Mouse (Mus musculus): ENCODE measurements around the gene Slc4a10. TPM values are rescaled to one million over a fixed set of nuclear protein-coding genes. Genes with fewer than 3 reads are reported as not detected.

Gene Slc4a10
- total RNA-seq, 2 experiments from 2014 or later, result not detected

- no peak for ATAC-seq (replicated peaks; ENCODE audit: poor library complexity)
Measured at GRCm38 (mm10) chr2:62271840-62272239, 225.6 kb downstream of the Slc4a10 start.

GRCm38 (mm10) chr2:62278779-62279178 is 232.5 kb downstream of the Slc4a10 start:
- no peak for ATAC-seq (replicated peaks; ENCODE audit: poor library complexity)

- ATAC-seq (replicated peaks; ENCODE audit: poor library complexity), result no peak
Measured at GRCm38 (mm10) chr2:62279777-62280176, 233.5 kb downstream of the Slc4a10 start.

GRCm38 (mm10) chr2:62285026-62285425 is 238.8 kb downstream of the Slc4a10 start:
- ATAC-seq (replicated peaks; ENCODE audit: poor library complexity), result 0 out of 2 replicates have a peak, but pooled peaks have one; percentile 17

GRCm38 (mm10) chr2:62285847-62286246 is 239.6 kb downstream of the Slc4a10 start:
- ATAC-seq (replicated peaks; ENCODE audit: poor library complexity), result 0 out of 2 replicates have a peak, but pooled peaks have one; percentile 31

GRCm38 (mm10) chr2:62287532-62287931 is 241.3 kb downstream of the Slc4a10 start:
- ATAC-seq (replicated peaks; ENCODE audit: poor library complexity), result no peak

- peak; percentile 76 for ATAC-seq (replicated peaks; ENCODE audit: poor library complexity)
Measured at GRCm38 (mm10) chr2:62293846-62294245, 247.6 kb downstream of the Slc4a10 start.

GRCm38 (mm10) chr2:62301716-62302115 is 255.5 kb downstream of the Slc4a10 start:
- ATAC-seq (replicated peaks; ENCODE audit: poor library complexity), result no peak

- no peak for ATAC-seq (replicated peaks; ENCODE audit: poor library complexity)
Measured at GRCm38 (mm10) chr2:62306978-62307377, 260.7 kb downstream of the Slc4a10 start.

- no peak for ATAC-seq (replicated peaks; ENCODE audit: poor library complexity)
Measured at GRCm38 (mm10) chr2:62307477-62307876, 261.2 kb downstream of the Slc4a10 start.

GRCm38 (mm10) chr2:62316930-62317329 is 270.7 kb downstream of the Slc4a10 start:
- ATAC-seq (replicated peaks; ENCODE audit: poor library complexity), result peak; percentile 26; the same call in 1 of the 2 replicates

- ATAC-seq (replicated peaks; ENCODE audit: poor library complexity), result 0 out of 2 replicates have a peak, but pooled peaks have one; percentile 37
Measured at GRCm38 (mm10) chr2:62319489-62319888, 273.2 kb downstream of the Slc4a10 start.

- ATAC-seq (replicated peaks; ENCODE audit: poor library complexity), result no peak
Measured at GRCm38 (mm10) chr2:62323078-62323637, 276.9 kb downstream of the Slc4a10 start.

GRCm38 (mm10) chr2:62325388-62325787 is 279.1 kb downstream of the Slc4a10 start:
- ATAC-seq (replicated peaks; ENCODE audit: poor library complexity), result no peak

GRCm38 (mm10) chr2:62331913-62332312 is 285.7 kb downstream of the Slc4a10 start:
- ATAC-seq (replicated peaks; ENCODE audit: poor library complexity), result no peak

GRCm38 (mm10) chr2:62332465-62332864 is 286.2 kb downstream of the Slc4a10 start:
- ATAC-seq (replicated peaks; ENCODE audit: poor library complexity), result no peak

- no peak for ATAC-seq (replicated peaks; ENCODE audit: poor library complexity)
Measured at GRCm38 (mm10) chr2:62334397-62335243, 288.4 kb downstream of the Slc4a10 start.

GRCm38 (mm10) chr2:62337086-62337485 is 290.8 kb downstream of the Slc4a10 start:
- ATAC-seq (replicated peaks; ENCODE audit: poor library complexity), result no peak

GRCm38 (mm10) chr2:62339222-62339944 is 293.1 kb downstream of the Slc4a10 start:
- no peak for ATAC-seq (replicated peaks; ENCODE audit: poor library complexity)

- ATAC-seq (replicated peaks; ENCODE audit: poor library complexity), result no peak
Measured at GRCm38 (mm10) chr2:62341061-62341733, 294.9 kb downstream of the Slc4a10 start.

GRCm38 (mm10) chr2:62341734-62342128 is 295.5 kb downstream of the Slc4a10 start:
- no peak for ATAC-seq (replicated peaks; ENCODE audit: poor library complexity)

Data from megakaryocyte progenitor cell, adult 5-6 weeks (primary cell).